Mouse (Mus musculus): ENCODE data around the gene E330017A01Rik.

Gene E330017A01Rik

DNA sequence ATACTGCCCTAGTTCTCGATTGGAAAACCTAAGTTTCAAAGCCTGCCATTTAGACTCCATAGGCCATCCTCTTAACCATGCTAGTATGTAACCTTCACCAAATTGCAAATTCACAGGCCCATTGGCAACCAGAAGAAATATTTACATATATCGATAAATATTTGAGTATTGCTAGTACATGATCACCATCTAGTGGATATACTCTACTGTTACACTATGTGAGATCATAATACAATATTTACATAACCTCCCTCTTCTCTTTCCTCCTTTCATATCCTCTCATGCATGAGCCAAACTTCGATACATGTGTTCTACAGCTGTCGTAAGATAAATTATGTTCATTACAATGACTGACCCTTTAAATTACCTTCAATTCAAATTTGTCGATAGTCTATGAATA, 24.5 kb upstream of the E330017A01Rik start:
- ATAC-seq (ENCODE audit: low TSS enrichment), result peak; percentile 92

DNA sequence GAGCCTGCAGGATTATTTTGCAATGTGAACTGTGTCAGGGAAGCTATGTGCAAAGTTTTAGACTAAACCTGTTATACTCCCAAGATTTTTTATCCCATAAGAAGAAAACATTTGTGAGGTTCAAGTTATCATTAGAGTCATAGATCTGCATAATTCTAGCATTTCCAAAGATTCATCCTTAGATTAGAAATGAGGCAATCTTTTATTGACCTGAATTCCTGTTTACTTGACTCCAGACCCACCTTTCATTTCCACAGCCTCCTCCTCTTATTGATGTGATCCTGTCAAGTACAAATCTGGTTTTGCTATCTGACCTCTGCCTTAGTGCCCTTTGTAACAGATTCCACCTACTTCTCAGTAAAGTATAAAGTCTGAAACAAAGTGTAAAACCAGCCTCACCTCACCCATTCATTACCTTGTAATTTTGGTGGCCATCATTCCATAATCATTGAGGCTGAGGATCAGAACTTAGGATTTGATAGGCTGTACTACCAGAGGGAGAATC, 23.8 kb upstream of the E330017A01Rik start:
- no peak for ATAC-seq (ENCODE audit: low TSS enrichment)

DNA sequence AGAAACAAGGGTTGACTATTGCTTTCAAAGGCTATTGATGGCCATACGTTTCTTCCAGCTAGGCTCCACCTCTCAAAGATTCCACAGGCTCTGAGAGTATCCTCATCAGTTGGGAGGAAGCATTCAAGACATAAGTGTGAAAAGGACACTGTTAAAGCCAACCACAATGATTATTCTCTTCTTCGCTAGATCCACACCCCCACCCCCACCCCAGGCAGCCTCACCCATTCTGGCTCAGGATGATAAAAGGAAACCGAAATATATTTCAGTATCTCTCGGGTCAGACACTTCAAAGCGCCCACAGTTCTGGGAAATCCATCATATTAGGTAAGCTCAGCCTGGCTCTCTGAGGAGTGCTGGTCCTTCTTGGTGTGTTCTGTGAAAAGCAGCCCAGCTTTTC, 23.3 kb upstream of the E330017A01Rik start:
- ATAC-seq (ENCODE audit: low TSS enrichment), result no peak

DNA sequence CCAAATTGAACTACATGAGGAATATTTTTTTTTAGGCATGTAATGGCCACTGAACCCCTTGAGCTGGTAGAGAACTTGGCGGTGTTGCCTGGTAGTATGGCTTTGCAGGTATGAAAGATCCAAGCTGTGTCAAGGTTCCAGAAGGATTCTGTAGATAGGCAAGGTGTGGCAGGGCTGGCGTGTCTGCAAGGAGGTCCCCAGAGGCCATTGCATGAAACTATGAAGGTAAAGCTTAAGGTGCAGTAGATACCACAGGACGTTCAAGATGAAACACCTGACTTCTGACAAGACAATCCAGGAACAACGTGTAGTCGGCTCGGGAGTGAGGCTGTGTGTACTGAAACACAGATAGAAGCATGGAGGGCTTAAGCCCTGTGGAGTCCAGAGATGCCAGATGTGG, 20.1 kb upstream of the E330017A01Rik start:
- no peak for ATAC-seq (ENCODE audit: low TSS enrichment)

DNA sequence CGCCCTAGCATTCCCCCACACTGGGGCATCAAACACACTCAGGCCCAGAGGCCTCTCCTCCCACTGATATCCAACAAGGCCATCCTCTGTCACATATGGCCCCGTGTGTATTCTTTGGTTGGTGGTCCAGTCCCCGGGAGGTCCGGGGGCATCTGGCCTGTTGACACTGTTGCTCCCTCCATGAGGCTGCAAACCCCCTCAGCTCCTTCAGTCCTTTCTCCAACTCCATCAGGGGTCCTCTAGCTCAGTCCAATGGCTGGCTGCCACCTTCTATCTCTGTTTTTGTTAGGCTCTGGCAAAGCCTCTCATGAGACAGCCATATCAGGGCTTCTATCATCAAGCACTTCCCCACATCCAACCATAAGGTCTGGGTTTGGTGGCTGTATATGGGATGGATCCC, 18.0 kb upstream of the E330017A01Rik start:
- ATAC-seq (ENCODE audit: low TSS enrichment), result no peak

DNA sequence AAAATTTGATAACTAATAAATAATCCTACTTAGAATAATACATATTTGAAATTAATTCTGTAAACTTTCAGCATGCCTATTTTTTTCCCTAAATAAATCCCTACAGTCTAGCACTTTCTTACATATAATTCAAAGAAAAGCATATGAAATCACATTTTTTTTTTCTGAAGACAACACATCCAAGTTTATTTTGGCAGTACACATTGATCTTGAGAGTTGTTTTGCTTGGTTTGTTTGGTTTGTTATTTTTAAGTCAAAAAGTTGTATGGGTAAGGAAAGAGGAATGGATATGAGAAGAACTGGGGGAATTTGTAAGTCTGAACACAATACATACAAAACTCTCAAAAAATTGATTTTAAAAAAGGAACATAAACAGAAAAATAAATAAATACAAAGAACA, 17.2 kb upstream of the E330017A01Rik start:
- ATAC-seq (ENCODE audit: low TSS enrichment), result no peak

DNA sequence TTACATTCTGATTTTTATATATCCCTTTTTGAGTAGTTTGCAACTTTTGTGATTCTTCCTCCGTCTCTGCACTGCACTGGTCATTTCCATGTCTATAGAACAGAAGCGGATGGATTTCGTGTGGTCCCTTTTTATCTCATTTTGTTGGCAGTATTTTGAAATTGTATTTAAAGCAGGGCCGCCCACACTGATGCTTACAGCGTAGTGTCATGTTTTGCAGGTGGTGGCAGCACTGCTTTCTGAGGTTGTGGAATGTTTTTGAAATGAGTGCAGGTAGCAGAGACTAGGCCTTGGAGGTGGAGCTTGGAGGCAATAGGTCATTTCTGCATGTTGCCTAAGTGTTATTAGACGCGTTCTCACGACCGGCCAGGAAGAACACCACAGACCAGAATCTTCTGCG, 11.4 kb upstream of the E330017A01Rik start:
- ATAC-seq (ENCODE audit: low TSS enrichment), result peak; percentile 95

DNA sequence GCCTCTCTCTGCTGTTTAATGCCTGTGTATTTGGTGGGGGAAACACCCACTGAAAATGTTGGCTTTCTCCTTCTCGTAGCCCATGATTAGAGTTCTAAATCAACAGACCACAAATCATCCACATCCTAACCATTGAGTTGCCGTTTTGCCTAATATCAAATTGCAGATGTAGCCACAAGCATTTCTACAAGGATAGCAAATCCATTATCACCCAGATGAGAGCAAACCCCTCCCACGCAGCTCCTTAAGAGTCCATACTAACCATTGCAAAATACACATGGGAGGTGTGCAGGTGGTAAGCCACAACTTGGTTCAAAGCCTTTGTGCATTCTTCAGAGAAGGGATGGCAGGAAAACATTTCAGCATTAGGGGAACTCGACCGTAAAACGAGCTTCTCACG, 523 bp downstream of the E330017A01Rik start:
- ATAC-seq (ENCODE audit: low TSS enrichment), result no peak

DNA sequence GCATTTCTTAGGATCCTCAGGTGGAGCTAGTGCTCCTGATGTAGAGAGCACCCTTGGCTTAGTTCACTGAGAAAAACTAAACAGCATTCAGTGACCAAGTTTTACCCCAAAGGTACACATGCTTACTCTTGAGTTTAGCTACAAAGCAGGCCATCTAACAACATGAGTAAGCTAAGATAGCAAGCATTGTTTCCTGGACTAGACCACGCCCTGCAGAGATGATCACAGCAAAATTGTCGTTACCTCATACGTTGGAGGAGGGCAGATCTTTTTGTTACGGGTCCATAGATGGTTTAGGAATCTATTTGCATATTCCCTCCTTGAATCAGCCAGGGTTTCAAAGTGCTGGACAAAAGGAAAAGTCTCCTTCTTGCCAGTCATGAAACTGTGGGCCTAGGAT, 1.1 kb downstream of the E330017A01Rik start:
- no peak for ATAC-seq (ENCODE audit: low TSS enrichment)

DNA sequence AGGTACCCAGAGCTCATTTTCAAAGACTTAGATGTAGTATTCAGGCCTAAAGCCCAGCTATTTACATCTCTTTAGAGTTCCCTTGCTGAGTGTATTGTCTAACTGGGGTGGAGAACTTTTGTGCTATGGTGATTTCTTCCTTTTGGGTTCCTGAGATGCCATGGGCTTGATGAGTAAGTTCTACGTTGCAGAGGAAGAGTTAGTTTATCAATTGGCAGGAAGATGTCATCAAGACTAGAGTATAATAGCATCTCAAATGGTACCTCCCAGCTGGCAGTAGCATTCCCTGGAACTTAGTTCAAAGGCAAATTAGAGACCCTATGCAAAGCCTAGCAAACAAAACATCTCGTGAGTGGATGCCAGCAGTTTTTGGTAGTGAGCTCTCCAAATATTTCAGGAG, 2.7 kb downstream of the E330017A01Rik start:
- ATAC-seq (ENCODE audit: low TSS enrichment), result no peak

DNA sequence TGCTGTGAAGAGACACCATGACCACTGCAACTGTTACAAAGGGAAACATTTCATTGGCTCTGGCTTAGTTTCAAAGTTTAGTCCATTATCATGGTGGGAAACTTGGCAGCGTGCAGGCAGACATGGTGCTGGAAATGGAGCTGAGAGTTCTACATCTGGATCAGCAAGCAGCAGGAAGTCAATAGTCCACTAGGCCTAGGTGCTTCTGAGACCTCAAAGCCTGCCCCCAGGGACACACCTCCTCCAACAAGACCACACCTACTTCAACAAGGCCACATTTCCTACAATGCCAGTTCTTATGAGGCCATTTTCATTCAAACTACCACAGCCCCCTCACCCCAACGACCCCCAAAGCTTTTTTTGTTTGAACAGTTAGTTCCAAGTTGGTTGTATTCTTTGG, 8.8 kb downstream of the E330017A01Rik start:
- no peak for ATAC-seq (ENCODE audit: low TSS enrichment)

DNA sequence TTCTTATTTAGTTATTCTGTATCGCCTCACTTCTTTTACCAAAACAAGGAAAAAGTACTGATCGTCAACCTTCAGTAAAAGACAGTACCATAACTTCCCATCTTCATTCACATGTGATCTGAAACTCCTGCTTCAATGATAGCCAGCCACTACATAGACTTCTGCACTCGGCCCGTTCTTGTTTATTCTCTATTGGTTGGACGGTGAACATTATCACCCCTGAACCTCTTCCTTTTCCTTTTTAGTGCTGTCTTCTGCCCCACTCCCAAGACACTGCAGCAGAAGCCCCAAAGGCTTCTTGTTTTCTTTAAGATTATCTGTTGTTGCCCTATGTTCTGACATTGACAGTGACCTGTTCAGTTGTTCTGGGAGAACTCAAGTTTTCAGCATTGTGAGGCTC, 9.6 kb downstream of the E330017A01Rik start:
- no peak for ATAC-seq (ENCODE audit: low TSS enrichment)

DNA sequence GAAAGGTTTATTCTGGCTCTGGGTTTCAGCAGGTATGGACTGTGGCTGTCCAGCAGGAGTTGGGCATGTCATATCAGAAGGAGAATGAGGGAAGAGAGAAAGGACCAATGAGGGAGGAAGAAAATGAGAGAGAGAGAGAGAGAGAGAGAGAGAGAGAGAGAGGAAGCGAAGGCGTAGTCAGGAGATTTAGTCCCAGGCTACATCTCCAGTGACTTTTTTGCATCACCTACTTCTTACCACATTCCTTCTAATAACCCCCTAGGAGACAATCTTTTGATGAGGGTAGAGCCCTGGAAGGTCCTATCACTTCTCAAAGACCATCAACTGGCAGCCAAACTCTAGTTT, 10.2 kb downstream of the E330017A01Rik start:
- no peak for ATAC-seq (ENCODE audit: low TSS enrichment)

DNA sequence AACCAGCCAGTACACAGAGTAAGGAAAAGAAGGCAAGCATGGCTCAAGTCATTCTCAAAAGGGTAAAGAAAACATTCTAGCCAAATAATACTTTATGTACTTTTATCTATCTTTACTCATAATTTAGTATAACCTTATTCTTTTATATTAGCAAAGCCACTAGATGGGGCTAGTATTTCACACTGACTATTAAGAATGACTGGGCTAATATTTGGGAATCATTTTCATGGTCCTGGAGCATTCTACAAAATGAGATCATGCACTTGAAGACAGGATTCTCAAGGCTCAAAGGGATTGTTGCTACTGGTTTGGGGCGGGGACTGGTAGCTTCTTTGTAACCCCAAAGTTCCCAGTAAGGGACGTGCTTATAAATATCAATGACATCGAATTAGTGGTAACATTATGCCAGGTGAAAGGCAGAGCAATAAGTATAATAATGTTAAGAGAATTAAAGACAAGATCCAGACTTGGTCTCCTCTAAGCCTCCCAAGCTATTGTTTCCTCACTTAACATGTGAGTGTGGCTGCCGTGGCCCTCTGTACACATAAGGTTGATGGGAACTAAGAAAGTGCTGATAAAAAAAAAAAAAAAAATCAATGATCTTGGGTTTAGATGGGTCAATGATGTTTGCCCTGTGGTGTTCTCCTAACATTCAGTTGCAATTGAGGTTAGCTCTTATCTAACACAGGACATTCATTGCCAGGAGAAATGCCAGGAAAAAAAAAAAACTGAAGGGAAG, 10.8 kb downstream of the E330017A01Rik start:
- ATAC-seq (ENCODE audit: low TSS enrichment), result no peak

DNA sequence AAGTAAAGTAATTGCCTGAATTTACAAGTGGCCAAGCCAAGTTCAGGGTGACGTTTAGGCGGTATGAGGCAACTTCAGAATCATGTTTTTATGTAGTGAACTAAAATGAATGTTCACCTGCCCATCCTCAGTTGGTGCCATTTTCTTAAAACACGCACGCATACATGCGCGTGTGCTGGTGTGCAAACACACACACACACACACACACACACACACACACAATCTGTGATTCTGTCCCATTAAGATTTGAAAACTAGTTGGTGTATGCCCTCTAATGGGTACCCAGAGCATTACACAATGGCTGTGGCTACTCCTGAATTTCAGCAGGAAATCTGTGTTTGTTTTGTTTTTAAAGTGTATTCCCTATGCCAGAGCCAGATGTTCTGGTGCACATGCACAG, 14.6 kb downstream of the E330017A01Rik start:
- peak; percentile 80 for ATAC-seq (ENCODE audit: low TSS enrichment)

DNA sequence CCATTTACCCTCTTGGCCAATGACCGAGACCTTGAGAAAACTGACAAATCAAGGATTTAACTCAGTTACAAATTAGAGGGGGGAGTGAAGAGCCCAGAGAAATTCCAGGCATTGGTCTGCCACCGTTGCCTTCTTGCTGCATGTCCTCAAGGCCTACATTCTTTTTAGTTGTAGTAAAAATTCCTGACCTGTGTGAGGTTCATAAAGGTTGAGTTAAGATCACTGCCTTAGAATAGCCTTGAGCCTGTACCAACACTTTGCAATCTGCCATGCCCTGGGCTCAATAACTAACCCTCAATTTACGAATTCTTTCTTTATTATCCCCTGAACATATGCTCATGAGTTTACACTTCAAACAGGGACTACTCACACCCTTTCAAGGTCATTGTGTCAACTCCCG, 15.4 kb downstream of the E330017A01Rik start:
- no peak for ATAC-seq (ENCODE audit: low TSS enrichment)

DNA sequence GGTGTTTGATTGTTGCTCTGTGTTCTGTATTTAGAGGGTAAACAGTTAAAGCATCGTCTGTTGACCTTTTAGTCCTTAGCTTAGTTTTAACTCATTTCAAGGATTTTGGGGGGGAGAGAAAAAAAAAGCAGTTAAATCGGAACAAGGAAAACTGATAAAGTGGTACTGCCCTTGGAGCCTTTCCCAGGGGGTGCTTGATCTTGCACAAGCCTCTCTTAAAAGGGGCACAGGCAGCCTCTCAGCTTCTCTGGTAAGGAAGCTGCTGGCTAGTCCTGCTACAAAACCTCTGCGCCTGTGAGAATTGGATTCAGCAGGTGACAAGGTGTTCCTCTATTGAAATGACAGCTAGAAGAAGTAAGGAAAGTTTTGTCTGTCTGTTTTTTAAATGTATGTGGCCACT, 16.2 kb downstream of the E330017A01Rik start:
- ATAC-seq (ENCODE audit: low TSS enrichment), result no peak

DNA sequence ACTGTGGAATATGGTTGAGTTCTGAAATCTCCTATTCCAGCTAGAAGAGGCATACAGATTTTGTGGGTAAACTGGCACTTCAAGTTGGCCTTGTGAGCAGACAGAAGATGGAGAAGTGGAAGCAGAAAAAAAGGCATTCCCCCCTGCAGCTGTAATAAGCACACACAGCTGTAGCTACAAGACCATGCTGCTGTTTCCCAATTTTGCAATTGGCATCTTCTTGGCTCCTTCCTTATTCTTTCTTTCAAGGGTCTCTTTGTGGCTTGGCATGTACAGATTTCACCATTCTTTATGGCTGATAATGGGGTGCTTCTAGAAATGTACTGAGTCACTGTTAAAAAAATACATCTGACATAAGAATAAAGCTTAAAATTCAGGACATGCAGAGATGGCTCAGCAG, 21.2 kb downstream of the E330017A01Rik start:
- no peak for ATAC-seq (ENCODE audit: low TSS enrichment)

DNA sequence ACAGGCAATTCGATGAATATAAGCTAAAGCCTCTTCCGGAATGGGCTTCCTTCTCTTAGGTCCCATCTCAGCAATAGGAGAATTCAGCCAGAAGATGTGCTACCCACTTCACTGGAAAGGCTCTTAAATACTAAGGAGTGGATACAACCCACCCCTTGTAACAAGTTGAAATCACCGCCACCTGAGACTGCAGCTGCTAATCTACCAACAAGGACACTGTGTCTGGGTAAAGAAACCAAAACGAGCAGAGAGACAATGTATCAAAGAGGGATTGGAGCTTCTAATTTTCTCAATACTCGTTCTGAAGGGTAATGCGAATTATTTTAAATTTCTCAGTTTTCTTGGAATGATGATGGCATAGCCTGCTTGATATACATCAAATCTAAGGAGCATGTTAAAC, 21.7 kb downstream of the E330017A01Rik start, which contains the start of gene Gm813:
TSS of gene Gm813 (minus strand) at position 101 of the 400 bp plus-strand sequence.
- ATAC-seq (ENCODE audit: low TSS enrichment), result no peak

DNA sequence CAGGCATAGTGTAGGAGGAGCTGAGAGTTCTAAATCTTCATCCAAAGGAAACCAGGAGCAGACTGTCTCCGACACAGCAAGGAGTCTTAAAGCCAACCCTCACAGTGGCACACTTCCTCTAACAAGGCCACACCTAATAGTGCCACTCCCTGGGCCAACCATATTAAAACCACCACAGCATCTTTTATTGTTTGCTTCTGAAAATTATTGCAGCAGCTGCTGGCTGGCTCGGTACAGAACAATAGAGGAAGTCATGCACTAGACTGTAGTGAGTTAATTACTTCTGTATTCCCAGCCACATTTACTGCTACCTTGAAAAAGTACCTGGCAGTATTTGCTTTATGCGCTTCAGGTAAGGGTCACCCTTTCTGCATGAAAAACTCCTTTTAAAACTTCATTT, 25.6 kb downstream of the E330017A01Rik start:
- ATAC-seq (ENCODE audit: low TSS enrichment), result no peak

DNA sequence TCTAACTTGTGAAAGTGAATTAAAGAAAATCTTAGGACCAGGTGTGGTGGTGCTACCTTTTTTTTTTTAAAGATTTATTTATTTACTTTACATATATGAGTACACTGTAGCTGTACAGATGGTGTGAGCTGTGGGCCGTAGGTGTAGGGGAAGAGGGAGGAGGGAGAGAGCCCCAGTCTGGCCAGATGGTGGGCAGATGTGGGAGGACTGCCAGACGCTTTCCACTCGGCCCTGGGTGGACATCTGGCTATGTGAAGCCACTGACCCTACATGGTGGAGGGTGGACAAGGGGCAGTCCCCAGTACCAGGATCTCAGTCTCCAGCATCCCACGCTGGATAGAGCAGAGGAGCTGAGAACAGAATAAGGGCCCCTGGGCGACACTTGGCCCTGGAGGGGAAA, 31.4 kb downstream of the E330017A01Rik start:
- ATAC-seq (ENCODE audit: low TSS enrichment), result no peak

DNA sequence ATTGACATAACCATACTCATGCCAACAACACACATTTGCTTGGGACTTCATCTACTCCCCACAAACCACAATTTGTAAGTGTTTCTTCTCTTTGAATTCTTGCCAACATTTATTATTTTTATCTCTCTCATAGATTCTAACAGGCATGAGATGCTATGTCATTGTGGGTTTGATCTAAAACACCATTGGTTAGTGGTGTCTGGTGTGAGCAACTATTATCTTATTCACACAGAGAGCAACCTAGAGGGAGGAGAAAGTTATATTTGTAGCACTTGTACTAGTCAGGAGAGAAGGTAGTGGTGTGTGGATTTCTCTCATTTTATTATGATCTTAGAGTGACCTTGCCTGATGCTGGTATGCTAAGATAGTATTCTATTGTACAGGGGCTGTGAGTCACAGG, 33.9 kb downstream of the E330017A01Rik start:
- no peak for ATAC-seq (ENCODE audit: low TSS enrichment)

DNA sequence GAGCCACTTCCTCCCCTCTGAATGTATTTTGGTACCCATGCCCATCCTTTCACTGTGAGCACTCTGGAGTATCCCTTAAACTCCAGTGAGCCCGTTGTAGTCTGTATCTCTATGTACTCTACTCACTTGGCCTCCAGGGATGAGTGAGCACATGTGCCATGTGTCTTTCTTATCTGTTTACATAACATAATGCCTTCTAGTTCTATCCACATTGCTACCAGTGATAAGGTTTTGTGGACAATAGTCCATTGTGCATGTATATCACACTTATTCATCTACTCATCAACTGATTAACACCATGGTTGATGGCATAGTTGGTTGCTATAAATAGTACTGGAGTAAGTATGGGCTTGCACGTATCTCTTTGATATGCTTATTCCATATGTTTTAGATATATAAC, 34.7 kb downstream of the E330017A01Rik start:
- ATAC-seq (ENCODE audit: low TSS enrichment), result no peak

DNA sequence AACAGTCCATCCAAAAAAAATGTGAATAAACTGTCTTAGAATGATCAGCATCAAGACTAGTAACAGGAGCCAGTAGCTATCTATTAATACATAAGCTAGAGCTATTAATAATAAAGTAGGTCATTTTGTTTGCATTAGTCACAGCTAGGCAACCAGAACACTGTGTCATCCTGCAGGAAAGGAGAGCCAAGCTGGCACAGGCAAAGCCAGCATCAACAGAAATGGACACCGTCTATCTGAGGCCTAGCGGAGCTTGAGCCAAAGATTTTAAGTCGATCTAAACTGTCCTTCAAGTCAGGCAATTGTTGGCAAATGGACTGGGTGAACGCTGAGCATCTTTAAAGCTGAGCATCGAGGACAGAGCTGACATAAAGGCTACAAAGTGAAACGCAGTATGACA, 37.7 kb downstream of the E330017A01Rik start:
- no peak for ATAC-seq (ENCODE audit: low TSS enrichment)

All from frontal cortex, adult (tissue).